Mouse (Mus musculus): ENCODE results near the gene Rras2. TPM values are rescaled to one million over a fixed set of nuclear protein-coding genes. Genes with fewer than 3 reads are reported as not detected.

The Rras2 gene
- total RNA-seq, 2 experiments from 2014 or later = 23.4 to 23.7 TPM

GRCm38 (mm10) chr7:114114976-114115375 is 2.6 kb downstream of the Rras2 start:
- no peak for DNase-seq (ENCODE audit: low spot score in 2 of 2)

DNA sequence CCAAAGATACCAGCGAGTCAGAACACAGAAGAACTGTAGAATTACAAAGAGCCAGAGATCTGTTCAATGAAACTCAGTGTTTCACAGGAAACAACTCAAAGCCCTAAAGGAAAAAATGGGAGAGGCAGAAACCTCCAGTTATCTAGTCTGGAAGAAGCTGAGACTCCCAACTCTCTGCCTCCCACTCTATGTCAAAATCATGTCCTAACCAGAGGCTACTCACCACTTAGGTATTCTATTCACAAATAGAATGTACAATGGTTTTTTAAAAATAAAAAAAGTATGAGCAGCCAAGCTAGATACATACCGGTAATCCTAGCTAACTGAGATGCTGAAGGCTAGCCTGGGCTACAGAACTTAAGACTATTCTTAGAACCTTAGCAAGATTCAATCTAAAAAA is 3.3 kb downstream of the Rras2 start:
- no peak for DNase-seq (ENCODE audit: low spot score in 2 of 2)

DNA sequence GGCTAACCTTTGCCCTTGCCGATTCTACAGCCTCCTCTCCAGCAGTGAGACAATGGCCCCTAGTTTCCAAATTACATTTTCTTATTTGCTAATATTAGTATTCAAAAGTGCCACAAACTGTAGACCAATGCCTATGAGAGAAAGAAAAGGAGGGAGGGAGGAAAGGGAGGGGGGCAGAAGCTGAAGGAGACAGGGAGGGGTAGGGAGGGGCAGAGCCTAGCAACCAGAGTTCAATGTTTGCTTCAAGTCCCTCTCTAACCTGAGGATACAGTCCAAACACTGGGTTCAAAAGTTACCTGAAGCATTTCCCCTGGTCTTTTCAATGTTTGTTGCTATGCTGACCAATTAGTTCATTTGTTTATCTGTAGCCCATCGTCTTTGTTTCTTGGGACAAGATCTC is 7.1 kb downstream of the Rras2 start:
- DNase-seq (ENCODE audit: low spot score in 2 of 2) = no peak

DNA sequence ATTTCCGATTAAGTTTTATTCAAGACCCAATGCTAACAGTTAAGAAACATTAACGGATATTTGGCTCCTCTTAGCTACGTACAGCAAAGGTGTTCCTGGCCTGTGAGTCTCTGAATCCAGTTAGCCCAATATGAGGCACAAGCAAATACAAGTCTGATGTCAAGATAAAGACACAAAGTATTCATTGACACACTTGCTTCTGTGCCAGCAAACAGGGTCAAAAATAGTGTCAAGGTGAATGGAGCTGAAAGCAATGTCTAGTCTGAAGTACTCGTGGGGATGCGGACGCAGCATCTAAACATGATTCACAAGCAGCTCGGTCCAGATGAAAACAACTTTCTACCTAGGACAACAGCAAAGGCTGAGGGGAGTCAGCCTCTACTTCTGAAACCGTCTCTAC is 11.7 kb downstream of the Rras2 start:
- no peak for DNase-seq (ENCODE audit: low spot score in 2 of 2)

GRCm38 (mm10) chr7:114103629-114104347 is 13.8 kb downstream of the Rras2 start:
- DNase-seq (ENCODE audit: low spot score in 2 of 2) = no peak

GRCm38 (mm10) chr7:114103152-114103551 is 14.4 kb downstream of the Rras2 start:
- DNase-seq (ENCODE audit: low spot score in 2 of 2) = no peak

DNA sequence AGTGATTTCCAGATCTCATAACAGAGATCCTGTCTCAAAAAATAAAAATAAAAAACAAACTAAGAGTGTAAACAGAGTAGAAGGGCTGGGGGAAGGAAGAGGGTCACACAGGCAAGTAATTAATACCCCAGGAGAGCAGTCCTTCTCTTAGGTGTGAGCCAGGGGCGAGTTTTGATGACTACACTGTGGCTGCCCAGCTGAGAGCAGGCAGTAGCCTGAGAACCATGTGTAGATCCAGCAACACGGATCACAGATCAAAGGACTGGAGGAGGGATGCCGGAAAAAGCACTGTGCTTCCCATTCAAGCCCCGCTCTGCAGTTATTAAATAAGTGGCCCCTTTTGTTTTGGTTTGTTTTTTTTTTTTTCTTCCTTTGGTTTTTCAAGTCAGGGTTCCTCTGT is 15.0 kb downstream of the Rras2 start:
- no peak for DNase-seq (ENCODE audit: low spot score in 2 of 2)

- DNase-seq (ENCODE audit: low spot score in 2 of 2) = no peak
These were observed 16.2 kb downstream of the Rras2 start for GRCm38 (mm10) chr7:114101412-114101811.

DNA sequence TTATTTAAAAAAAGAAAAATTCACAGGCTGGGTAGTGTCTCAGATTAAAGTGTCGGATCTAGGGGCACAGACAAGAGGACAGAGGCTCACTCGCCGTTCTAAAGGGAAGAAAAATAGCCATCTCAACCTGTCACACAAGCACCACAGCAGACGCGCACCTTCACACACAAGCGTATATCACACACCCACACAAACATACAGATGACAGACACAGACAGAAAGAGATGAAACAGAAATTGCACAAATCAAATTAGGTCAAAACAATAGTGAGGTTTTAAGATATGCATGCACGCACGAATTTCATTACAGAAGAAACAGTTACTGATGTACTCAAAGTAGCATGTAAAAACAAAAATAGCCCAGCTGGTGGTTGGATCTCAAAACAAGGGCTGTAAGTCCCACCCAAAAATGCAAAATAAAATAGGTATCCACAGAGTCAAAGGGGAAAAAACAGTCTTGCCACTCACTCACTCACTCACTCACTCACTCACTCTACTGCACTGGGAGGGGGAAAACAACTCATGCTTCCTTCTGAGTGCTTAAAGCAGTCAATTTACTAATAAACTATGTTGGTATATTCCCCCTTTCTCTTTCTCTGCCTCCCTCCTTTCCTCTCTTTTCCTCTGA is 23.9 kb downstream of the Rras2 start:
- no peak for DNase-seq (ENCODE audit: low spot score in 2 of 2)

GRCm38 (mm10) chr7:114090892-114091545 is 26.6 kb downstream of the Rras2 start:
- no peak for DNase-seq (ENCODE audit: low spot score in 2 of 2)

DNA sequence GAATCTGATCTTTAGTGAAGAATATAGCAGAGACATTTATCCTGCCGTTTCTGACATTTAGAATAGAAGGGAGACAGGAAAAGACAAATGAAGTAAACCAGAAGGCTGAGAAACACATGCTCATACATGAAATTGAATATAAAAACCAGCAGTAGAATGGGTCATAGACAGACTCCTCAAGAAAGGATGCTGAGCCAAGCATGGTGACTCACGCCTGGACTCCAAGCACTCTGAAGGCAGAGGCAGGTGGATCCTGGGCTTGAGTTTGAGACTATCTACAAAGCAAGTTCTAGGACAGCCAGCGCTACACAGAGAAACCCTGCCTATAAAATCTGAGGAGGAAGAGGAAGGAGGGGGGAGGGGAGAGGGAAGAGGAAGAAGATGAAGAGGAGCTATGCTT is 27.4 kb downstream of the Rras2 start:
- DNase-seq (ENCODE audit: low spot score in 2 of 2) = no peak

GRCm38 (mm10) chr7:114088918-114089317 is 28.7 kb downstream of the Rras2 start:
- no peak for DNase-seq (ENCODE audit: low spot score in 2 of 2)

DNA sequence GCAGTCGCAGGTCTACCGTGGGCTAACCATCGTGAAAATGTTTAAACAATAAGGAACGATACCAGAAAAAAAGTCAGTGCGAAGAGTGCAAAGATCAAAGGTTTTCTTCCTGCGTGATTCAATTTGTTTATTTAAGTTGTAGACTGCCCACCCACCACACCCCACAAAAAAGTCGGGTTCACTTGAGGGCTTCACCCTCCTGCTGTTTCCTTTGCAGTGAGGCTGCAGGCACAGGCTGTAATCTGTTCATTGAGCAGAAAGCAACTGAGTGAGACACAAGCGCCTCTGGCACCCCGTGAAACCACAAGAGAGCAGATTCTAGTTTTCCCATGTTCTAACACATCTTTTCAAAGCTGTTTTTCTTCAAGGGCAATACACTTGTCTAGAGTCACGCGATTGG is 29.6 kb downstream of the Rras2 start:
- no peak for DNase-seq (ENCODE audit: low spot score in 2 of 2)

GRCm38 (mm10) chr7:114087341-114087740 is 30.2 kb downstream of the Rras2 start:
- DNase-seq (ENCODE audit: low spot score in 2 of 2) = no peak

DNA sequence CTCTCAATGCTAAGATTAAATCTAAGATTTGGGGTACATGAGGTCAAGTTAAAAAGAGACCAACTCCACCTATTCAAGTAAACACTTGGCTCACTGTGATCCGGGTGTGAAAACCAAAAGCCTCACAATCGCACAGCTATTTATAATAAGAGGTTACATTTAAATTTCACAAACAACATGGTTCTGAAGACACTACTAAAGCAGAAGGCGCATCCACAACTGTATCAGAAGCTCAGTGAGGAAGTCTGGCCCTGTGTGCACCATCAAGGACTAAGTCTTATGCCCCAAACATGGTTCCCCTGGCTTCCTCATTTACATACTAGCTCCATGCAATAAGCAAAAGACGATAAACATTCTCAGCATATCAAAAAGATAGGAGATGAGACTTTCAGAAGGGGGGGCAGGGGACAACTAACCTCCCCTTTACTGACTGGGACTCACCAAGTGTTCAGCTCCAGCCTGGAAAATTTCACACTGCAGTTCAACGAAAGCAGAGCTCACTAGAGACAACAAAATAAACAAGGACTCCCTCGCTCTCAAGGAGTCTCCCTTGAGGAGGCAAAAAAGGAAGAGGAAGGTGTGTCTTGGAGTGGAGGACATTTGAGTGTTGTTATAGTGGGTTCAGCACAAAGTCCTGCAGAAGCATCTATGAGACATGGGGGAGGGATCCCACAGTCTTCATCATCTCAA is 31.4 kb downstream of the Rras2 start:
- no peak for DNase-seq (ENCODE audit: low spot score in 2 of 2)

DNA sequence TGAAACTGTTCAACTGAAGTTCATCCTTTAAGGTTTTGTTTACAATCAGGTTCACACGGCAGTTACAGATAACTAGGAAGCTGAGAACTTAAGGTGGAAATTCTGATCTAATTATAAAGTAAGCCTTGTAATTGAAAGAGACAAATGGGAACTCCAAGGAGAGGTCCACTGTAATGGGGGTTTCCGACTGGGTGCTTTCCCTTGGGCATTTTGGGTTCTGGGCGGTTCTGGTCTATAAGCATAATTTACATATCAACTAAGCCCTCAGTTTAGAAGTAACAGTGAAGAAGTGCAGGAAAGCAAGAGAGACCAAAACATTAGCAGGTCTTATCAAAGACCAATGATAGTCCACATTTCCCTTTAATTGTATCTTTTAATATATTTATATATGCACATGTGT is 33.8 kb downstream of the Rras2 start:
- DNase-seq (ENCODE audit: low spot score in 2 of 2) = no peak

DNA sequence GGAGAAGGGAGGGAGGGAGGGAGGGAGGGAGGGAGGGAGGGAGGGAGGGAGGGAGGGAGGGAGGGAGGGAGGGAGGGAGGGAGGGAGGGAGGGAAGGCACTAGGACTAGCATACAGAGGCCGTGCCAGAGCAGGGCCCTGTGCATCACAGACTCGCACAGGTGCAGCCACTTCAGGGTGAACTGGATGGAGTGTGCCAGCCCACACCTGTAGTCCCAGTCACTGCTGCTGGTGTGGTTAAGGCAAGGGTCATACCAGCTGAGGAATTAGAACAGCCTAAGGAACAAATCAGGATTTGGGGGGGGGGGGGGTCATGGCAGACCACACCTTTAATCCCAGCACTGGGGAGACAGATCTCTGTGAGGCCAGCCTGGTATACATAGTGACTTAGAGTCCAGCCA is 34.5 kb downstream of the Rras2 start:
- DNase-seq (ENCODE audit: low spot score in 2 of 2) = no peak

- no peak for DNase-seq (ENCODE audit: low spot score in 2 of 2)
These were observed 35.8 kb downstream of the Rras2 start for GRCm38 (mm10) chr7:114081633-114082420.

DNA sequence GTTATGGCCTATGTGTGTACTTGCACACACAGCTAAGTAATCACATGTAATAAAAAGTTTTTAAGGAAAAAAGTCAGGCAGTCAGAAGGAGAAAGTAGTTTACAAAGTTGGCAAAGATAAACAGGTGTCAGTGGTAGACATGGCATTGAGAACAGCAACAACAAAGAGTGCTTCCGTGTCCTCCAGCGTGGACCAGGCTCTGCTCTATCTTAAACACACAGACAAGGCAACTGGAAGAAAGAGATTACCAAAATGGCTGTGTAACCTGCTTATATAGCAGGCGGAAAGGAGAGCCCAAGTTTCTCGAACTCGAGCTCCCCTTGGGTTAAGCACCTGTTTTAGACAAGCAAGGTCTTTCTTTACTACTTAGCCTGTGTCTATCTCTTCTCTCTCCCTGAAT is 37.3 kb downstream of the Rras2 start:
- no peak for DNase-seq (ENCODE audit: low spot score in 2 of 2)

- DNase-seq (ENCODE audit: low spot score in 2 of 2) = no peak
These were observed 38.2 kb downstream of the Rras2 start for GRCm38 (mm10) chr7:114079343-114079742.

DNA sequence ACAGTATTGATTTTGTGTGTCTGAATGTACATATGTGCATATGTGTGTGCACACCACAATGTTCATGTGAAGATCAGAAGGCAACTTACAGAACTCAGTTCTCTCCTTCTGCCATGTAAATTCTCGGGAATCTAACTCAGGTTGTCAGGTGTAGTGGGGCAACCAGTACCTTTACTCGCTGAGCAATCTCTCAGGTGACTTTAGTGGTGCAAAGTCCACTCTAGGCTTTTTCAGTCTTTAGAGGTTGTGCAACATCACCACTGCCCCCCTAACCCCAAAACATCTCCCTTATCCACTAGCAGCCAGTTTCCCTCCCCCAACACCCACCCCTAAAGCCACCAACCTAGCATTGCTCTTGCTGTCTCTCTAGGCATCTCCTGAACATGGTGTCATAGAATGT is 43.0 kb downstream of the Rras2 start:
- no peak for DNase-seq (ENCODE audit: low spot score in 2 of 2)
